Mouse (Mus musculus): Measurements from ENCODE around the gene Mto1. TPM values are rescaled to one million over a fixed set of nuclear protein-coding genes. Genes with fewer than 3 reads are reported as not detected.
"Not testable (repeated sequence)": the region's sequence is repeated elsewhere in the genome, so short reads cannot be mapped to it uniquely, and the experiment has no call there.

Mto1 gene
- polyA plus RNA-seq, 1 experiment from 2014 or later: 26.1 TPM

DNA sequence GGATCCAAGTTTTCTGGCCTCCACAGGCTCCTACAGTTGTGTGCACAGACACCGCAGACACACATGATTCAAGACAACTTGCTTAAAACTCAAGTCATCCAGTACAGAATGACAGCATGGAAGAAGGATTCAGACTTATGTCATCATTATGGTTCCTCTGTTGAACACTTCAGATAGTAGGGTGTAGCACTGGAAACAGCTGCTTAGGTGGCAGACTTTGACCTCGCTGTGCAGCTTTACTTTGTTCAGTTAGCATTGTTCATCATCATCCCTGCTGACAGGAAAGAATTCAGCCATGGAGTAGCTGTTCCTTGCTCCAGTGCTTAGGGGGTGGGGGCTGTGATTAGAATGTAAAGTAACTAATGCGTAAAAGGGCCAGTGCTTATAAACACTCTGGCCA lies 17.7 kb downstream of the Mto1 start:
- no peaks in the 10 kb centered on the region for H3K4me1 ChIP-seq (replicated peaks; ENCODE audit: control insufficient read depth, insufficient read depth, low read length)
- 91% methylated on average over 3 of the region's 3 CpGs for WGBS
- no peak overlapping the region for H3K9ac ChIP-seq (ENCODE audit: low read depth, low read length)
- no peak overlapping the region for H3K4me3 ChIP-seq (ENCODE audit: low read depth, low read length)
- DNase-seq (ENCODE audit: low spot score) (no peak), ATAC-seq (ENCODE audit: low FRiP score) (no peak)
- H3K9me3 ChIP-seq (ENCODE audit: control insufficient read depth, low read length): no peaks in the 10 kb centered on the region
- H3K4me2 ChIP-seq (replicated peaks; ENCODE audit: low read depth, low read length): no peak overlapping the region
- no peak overlapping the region for H3K27ac ChIP-seq (ENCODE audit: low read depth, low read length)
- peaks cover 11% of the 10 kb centered on the region; the same call in 1 of the 2 replicates for H3K36me3 ChIP-seq (ENCODE audit: control insufficient read depth, insufficient read depth, low read length)
- H3K27me3 ChIP-seq (ENCODE audit: control insufficient read depth, insufficient read depth, low read length): no peaks in the 10 kb centered on the region

GRCm38 (mm10) chr9:78473588-78473987 lies 25.6 kb downstream of the Mto1 start:
- Histone ChIP-seq H3K4me3 (ENCODE audit: low read depth, low read length) (no peak overlapping the region), H3K4me2 (replicated peaks; ENCODE audit: low read depth, low read length) (no peak overlapping the region), H3K9me3 (ENCODE audit: control insufficient read depth, low read length) (no peaks in the 10 kb centered on the region), H3K27ac (ENCODE audit: low read depth, low read length) (no peak overlapping the region), H3K4me1 (replicated peaks; ENCODE audit: control insufficient read depth, insufficient read depth, low read length) (no peaks in the 10 kb centered on the region), H3K27me3 (ENCODE audit: control insufficient read depth, insufficient read depth, low read length) (no peaks in the 10 kb centered on the region), H3K36me3 (ENCODE audit: control insufficient read depth, insufficient read depth, low read length) (peaks cover 8% of the 10 kb centered on the region), H3K9ac (ENCODE audit: low read depth, low read length) (no peak overlapping the region)
- 89% methylated on average over 8 of the region's 8 CpGs for whole genome bisulfite sequencing
- DNase-seq (ENCODE audit: low spot score) (no peak), ATAC-seq (ENCODE audit: low FRiP score) (no peak)

DNA sequence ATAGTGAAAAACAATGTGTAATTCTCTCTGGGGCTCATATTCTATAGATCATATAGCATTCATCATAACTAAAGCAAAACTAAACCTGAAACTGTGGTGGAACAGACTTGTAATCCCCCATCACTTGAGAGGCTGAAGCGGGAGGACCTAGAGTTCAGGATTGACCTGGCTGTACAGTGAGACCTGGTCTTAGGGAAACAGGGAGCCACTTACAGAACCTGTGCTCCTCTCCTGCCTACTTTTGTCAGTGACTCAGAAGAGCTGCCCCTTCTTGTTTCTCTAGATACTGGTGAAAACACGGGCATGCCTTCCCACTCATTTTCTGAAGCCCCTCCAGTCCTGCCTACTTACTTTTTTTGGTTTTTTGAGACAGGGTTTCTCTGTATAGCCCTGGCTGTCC lies 26.3 kb downstream of the Mto1 start:
- DNase-seq (ENCODE audit: low spot score) (no peak), ATAC-seq (ENCODE audit: low FRiP score) (no peak)
- Histone ChIP-seq H3K4me1 (replicated peaks; ENCODE audit: control insufficient read depth, insufficient read depth, low read length) (no peaks in the 10 kb centered on the region), H3K9ac (ENCODE audit: low read depth, low read length) (no peak overlapping the region), H3K36me3 (ENCODE audit: control insufficient read depth, insufficient read depth, low read length) (peaks cover 8% of the 10 kb centered on the region), H3K4me3 (ENCODE audit: low read depth, low read length) (no peak overlapping the region), H3K4me2 (replicated peaks; ENCODE audit: low read depth, low read length) (no peak overlapping the region), H3K27me3 (ENCODE audit: control insufficient read depth, insufficient read depth, low read length) (no peaks in the 10 kb centered on the region), H3K27ac (ENCODE audit: low read depth, low read length) (no peak overlapping the region), H3K9me3 (ENCODE audit: control insufficient read depth, low read length) (no peaks in the 10 kb centered on the region)
- 82% methylated on average over 2 of the region's 2 CpGs for WGBS

DNA sequence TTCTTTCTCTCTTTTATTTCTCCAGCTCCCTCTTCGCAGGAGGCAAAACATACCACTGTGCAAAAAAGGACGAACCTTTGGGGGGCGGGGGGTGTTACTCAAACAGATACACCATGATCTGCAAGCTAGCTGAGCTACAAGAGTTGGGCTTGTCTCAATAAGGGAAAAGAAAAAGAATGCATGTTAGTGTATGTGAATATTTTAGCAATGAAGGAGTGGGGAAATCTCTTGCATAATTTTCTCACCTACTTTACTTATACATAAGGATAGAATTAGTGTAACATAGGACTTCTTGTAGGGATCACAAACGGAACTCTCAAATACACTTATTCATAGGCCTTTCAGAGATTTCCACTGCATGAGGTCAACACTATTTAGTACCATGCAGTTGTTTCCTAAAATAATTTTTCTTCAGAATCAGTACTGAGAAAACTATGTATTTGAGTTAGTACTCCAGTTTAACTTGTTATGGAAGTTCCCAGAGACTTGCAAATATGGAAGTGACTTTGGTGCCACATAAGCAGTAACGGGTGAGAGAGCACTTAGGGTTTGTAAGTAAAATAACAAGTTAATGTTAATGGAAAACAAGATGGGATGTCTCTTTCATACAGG lies 26.9 kb downstream of the Mto1 start:
- no peak for ATAC-seq (ENCODE audit: low FRiP score)
- H3K9ac ChIP-seq (ENCODE audit: low read depth, low read length): no peak overlapping the region
- 91% methylated on average over 5 of the region's 5 CpGs for WGBS

GRCm38 (mm10) chr9:78475383-78475780 lies 27.4 kb downstream of the Mto1 start:
- H3K36me3 ChIP-seq (ENCODE audit: control insufficient read depth, insufficient read depth, low read length): peaks cover 8% of the 10 kb centered on the region

More for the DNA sequence above, 26.9 kb downstream of the Mto1 start:
- DNase-seq (ENCODE audit: low spot score): no peak
- Histone ChIP-seq H3K4me3 (ENCODE audit: low read depth, low read length) (no peak overlapping the region), H3K9me3 (ENCODE audit: control insufficient read depth, low read length) (no peaks in the 10 kb centered on the region), H3K36me3 (ENCODE audit: control insufficient read depth, insufficient read depth, low read length) (peaks cover 8% of the 10 kb centered on the region), H3K4me1 (replicated peaks; ENCODE audit: control insufficient read depth, insufficient read depth, low read length) (no peaks in the 10 kb centered on the region), H3K4me2 (replicated peaks; ENCODE audit: low read depth, low read length) (no peak overlapping the region), H3K27ac (ENCODE audit: low read depth, low read length) (no peak overlapping the region), H3K27me3 (ENCODE audit: control insufficient read depth, insufficient read depth, low read length) (no peaks in the 10 kb centered on the region)

GRCm38 (mm10) chr9:78475873-78476272 lies 27.9 kb downstream of the Mto1 start:
- no peak overlapping the region for H3K4me2 ChIP-seq (replicated peaks; ENCODE audit: low read depth, low read length)
- no peak overlapping the region for H3K27ac ChIP-seq (ENCODE audit: low read depth, low read length)
- H3K27me3 ChIP-seq (ENCODE audit: control insufficient read depth, insufficient read depth, low read length): no peaks in the 10 kb centered on the region
- H3K4me1 ChIP-seq (replicated peaks; ENCODE audit: control insufficient read depth, insufficient read depth, low read length): no peaks in the 10 kb centered on the region
- H3K9ac ChIP-seq (ENCODE audit: low read depth, low read length): no peak overlapping the region
- ATAC-seq (ENCODE audit: low FRiP score) (no peak), DNase-seq (ENCODE audit: low spot score) (peak; percentile 41)
- 87% methylated on average over 4 of the region's 4 CpGs for WGBS
- H3K9me3 ChIP-seq (ENCODE audit: control insufficient read depth, low read length): no peaks in the 10 kb centered on the region
- no peak overlapping the region for H3K4me3 ChIP-seq (ENCODE audit: low read depth, low read length)
- H3K36me3 ChIP-seq (ENCODE audit: control insufficient read depth, insufficient read depth, low read length): peaks cover 4% of the 10 kb centered on the region

More at GRCm38 (mm10) chr9:78475383-78475780, 27.4 kb downstream of the Mto1 start:
- no peak overlapping the region for H3K4me3 ChIP-seq (ENCODE audit: low read depth, low read length)
- no peak overlapping the region for H3K4me2 ChIP-seq (replicated peaks; ENCODE audit: low read depth, low read length)
- H3K9ac ChIP-seq (ENCODE audit: low read depth, low read length): no peak overlapping the region
- ATAC-seq (ENCODE audit: low FRiP score) (no peak), DNase-seq (ENCODE audit: low spot score) (no peak)
- no peaks in the 10 kb centered on the region for H3K4me1 ChIP-seq (replicated peaks; ENCODE audit: control insufficient read depth, insufficient read depth, low read length)
- H3K27me3 ChIP-seq (ENCODE audit: control insufficient read depth, insufficient read depth, low read length): no peaks in the 10 kb centered on the region
- WGBS: 92% methylated on average over 2 of the region's 2 CpGs
- H3K9me3 ChIP-seq (ENCODE audit: control insufficient read depth, low read length): no peaks in the 10 kb centered on the region
- H3K27ac ChIP-seq (ENCODE audit: low read depth, low read length): no peak overlapping the region

DNA sequence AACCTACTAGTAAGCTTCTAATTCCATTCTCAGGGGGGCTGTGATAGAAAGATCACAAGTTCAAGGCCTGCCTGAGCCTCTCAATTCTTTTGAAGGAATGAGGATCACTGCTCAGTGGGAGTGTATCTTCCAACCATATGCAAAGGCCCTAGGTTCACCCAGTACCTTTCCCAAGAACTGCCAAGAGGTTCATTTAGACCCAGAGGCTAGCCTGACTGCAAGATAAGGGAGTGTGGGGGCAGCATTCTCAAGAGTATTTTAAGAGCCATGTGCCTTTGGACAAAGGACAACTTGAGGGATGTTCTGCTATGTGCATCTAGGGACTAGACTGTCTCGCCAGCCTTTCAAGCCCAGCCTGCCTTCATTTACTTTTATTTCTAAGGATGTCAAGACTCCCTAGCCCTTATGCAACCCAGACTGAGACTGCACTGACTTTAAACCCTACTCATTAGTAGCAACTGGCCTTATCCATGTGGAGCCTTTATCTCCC lies 28.6 kb downstream of the Mto1 start:
- Histone ChIP-seq H3K27ac (ENCODE audit: low read depth, low read length) (no peak overlapping the region), H3K9ac (ENCODE audit: low read depth, low read length) (no peak overlapping the region), H3K4me3 (ENCODE audit: low read depth, low read length) (no peak overlapping the region), H3K4me2 (replicated peaks; ENCODE audit: low read depth, low read length) (no peak overlapping the region), H3K36me3 (ENCODE audit: control insufficient read depth, insufficient read depth, low read length) (peaks cover 4% of the 10 kb centered on the region), H3K4me1 (replicated peaks; ENCODE audit: control insufficient read depth, insufficient read depth, low read length) (no peaks in the 10 kb centered on the region), H3K9me3 (ENCODE audit: control insufficient read depth, low read length) (no peaks in the 10 kb centered on the region), H3K27me3 (ENCODE audit: control insufficient read depth, insufficient read depth, low read length) (no peaks in the 10 kb centered on the region)
- DNase-seq (ENCODE audit: low spot score) (peak; percentile 51), ATAC-seq (ENCODE audit: low FRiP score) (no peak)
- 7% methylated on average over 1 of the region's 1 CpGs for WGBS

- H3K27me3 ChIP-seq (ENCODE audit: control insufficient read depth, insufficient read depth, low read length): no peaks in the 10 kb centered on the region
- no peak overlapping the region for H3K4me2 ChIP-seq (replicated peaks; ENCODE audit: low read depth, low read length)
- no peak overlapping the region for H3K27ac ChIP-seq (ENCODE audit: low read depth, low read length)
- H3K4me1 ChIP-seq (replicated peaks; ENCODE audit: control insufficient read depth, insufficient read depth, low read length): no peaks in the 10 kb centered on the region
- H3K9me3 ChIP-seq (ENCODE audit: control insufficient read depth, low read length): no peaks in the 10 kb centered on the region
- H3K4me3 ChIP-seq (ENCODE audit: low read depth, low read length): no peak overlapping the region
- 2% methylated on average over 5 of the region's 5 CpGs for WGBS
- no peak for ATAC-seq (ENCODE audit: low FRiP score)
- DNase-seq (ENCODE audit: low spot score): peak; percentile 61
- H3K36me3 ChIP-seq (ENCODE audit: control insufficient read depth, insufficient read depth, low read length): peaks cover 4% of the 10 kb centered on the region
- H3K9ac ChIP-seq (ENCODE audit: low read depth, low read length): no peak overlapping the region
These were observed 29.1 kb downstream of the Mto1 start for GRCm38 (mm10) chr9:78477021-78477551.

DNA sequence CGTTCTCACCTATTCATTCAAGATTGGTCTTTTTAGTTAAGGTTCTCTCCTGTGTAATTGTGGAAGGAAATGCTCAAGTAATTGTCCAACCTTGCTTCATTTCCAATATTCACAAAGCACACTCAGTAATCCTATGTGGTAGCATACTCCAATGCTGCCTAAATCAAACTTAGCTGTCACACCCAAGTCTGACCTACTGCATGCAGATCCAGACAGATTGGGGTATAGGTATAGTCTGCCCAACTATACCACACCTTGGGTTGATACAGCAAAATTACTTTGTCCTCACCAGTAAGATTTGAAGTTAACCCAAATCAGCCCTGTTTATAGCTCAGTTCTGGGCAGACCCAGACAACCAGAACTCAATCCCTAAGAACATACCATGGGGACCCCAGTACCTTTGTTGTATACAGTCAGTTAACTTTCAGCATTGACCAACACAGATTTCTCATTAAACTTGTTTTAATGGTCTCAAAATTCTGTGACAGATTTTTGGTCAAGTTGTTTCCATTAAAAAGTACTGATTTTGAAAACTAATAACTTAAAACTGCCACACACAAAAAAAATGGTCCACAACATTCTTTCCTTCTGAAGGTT lies 30.1 kb downstream of the Mto1 start:
- DNase-seq (ENCODE audit: low spot score); H3K9ac ChIP-seq (ENCODE audit: low read depth, low read length); H3K4me3 ChIP-seq (ENCODE audit: low read depth, low read length); ATAC-seq (ENCODE audit: low FRiP score); H3K9me3 ChIP-seq (ENCODE audit: control insufficient read depth, low read length); H3K4me2 ChIP-seq (replicated peaks; ENCODE audit: low read depth, low read length); H3K36me3 ChIP-seq (ENCODE audit: control insufficient read depth, insufficient read depth, low read length); H3K27me3 ChIP-seq (ENCODE audit: control insufficient read depth, insufficient read depth, low read length); H3K27ac ChIP-seq (ENCODE audit: low read depth, low read length); H3K4me1 ChIP-seq (replicated peaks; ENCODE audit: control insufficient read depth, insufficient read depth, low read length): not testable (repeated sequence)
- 68% methylated on average over 1 of the region's 1 CpGs for WGBS
